Mouse (Mus musculus) activated CD4-positive, CD25-positive, alpha-beta regulatory T cell (primary cell): ENCODE measurements around the gene Cd300ld5. TPM values are rescaled to one million over a fixed set of nuclear protein-coding genes. Genes with fewer than 3 reads are reported as not detected.

Source experiments
- polyA plus RNA-seq, 2 experiments: library from polyadenylated mRNA; unstranded; fragments of 100-300 nt; shearing (Covaris generic); gene quantifications; one replicate each; pipeline ENCODE4 v1.2.1; 2017

Cd300ld5 gene
- not detected for polyA plus RNA-seq

DNA sequence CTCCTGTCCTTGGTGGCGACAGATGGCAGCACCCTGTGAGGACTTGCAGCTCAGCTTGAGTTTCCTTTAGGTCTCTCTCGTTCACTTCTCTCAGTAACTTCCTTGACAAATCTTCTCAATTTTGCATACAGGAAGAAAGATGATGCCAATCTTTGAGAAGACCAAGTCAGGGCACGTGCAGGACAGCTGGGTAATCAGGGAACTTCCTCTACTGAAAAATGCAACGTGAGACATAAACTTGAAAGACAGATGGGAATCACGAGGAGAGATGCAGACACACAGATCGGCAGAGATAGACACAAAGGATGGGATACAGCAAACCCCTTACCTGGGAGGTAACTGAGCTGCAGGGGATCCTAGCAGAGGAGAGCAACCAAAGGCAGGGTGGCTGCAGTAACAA, at the start of gene Cd300ld5:
Cd300ld5 (minus strand) TSS at position 101 of the 400 bp plus-strand sequence.

DNA sequence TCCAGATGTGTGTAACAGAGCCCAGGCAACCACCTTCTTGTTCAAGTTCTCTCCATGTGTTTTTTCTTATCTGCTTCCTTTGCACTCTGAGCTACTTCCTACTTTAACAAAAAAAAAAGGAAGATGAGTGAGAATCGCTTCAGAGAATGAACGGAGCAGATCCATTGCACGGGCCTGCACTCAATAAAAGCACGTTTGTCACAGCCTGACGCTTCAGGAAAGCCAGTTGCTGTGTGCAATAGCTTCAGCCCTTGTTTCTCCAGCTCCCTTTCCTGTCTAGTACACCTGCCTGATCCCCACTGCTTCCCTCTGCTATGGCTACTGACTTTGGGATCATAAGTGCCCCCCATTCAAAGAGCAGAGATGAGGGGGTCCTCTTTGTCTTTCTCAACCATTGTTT, 24.5 kb upstream of the Cd300ld5 start, which contains the start of gene Cd300e:
Cd300e (minus strand) TSS at position 101 of the 400 bp plus-strand sequence.

DNA sequence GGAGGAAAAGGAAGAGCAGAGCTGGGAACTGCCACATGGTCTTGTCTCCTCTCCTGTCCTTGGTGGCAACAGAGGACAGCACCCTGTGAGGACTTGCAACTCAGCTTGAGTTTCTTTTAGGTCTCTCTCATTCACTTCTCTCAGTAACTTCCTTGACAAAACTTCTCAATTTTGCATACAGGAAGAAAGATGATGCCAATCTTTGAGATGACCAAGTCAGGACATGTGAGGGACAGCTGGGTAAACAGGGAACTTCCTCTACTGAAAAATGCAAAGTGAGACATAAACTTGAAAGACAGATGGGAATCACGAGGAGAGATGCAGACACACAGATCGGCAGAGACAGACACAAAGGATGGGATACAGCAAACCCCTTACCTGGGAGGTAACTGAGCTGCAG, 10.7 kb upstream of the Cd300ld5 start, which contains the start of gene Cd300ld3:
Cd300ld3 (minus strand) TSS at position 151 of the 400 bp plus-strand sequence.

DNA sequence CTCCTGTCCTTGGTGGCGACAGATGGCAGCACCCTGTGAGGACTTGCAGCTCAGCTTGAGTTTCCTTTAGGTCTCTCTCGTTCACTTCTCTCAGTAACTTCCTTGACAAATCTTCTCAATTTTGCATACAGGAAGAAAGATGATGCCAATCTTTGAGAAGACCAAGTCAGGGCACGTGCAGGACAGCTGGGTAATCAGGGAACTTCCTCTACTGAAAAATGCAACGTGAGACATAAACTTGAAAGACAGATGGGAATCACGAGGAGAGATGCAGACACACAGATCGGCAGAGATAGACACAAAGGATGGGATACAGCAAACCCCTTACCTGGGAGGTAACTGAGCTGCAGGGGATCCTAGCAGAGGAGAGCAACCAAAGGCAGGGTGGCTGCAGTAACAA, 10.7 kb downstream of the Cd300ld5 start, which contains the start of gene Cd300ld4:
Cd300ld4 (minus strand) TSS at position 101 of the 400 bp plus-strand sequence.

DNA sequence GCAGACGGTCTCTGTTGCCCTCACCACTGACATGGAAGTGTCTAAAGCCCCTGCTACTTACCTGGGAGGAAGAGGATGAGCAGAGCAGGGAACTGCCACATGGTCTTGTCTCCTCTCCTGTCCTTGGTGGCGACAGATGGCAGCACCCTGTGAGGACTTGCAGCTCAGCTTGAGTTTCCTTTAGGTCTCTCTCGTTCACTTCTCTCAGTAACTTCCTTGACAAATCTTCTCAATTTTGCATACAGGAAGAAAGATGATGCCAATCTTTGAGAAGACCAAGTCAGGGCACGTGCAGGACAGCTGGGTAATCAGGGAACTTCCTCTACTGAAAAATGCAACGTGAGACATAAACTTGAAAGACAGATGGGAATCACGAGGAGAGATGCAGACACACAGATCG, 21.5 kb downstream of the Cd300ld5 start, which contains the start of gene Cd300ld2:
Cd300ld2 (minus strand) TSS at position 101 of the 400 bp plus-strand sequence.

DNA sequence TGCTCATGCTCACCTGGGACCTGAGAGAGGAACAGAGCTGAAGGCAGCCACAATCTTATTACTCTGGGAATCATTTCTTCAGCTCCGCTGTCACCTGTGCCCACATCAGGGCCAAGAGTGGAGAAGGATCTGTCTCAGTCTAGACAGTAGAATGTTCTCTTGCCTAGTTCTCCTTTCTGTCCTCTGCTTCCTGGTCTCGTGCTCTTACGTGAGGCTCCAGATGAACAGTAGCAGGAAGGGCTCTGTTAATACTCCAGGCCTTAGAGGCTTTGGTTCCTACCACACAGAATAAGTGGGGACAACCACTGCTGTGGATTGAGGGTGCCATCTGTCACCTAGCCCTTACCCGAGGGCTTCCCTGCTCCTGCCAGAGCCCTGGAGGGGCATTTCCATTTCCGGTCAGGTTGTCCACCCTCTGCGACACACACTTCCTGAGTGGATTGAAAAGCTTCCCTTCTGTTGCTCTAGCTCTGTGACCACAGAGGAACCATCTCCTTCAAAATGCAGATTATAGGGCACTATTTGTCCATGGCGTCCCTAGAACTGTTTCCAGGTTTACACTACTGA, 36.0 kb downstream of the Cd300ld5 start, which contains the start of gene Cd300c2:
Cd300c2 (minus strand) TSS at position 407 of the 567 bp plus-strand sequence.

DNA sequence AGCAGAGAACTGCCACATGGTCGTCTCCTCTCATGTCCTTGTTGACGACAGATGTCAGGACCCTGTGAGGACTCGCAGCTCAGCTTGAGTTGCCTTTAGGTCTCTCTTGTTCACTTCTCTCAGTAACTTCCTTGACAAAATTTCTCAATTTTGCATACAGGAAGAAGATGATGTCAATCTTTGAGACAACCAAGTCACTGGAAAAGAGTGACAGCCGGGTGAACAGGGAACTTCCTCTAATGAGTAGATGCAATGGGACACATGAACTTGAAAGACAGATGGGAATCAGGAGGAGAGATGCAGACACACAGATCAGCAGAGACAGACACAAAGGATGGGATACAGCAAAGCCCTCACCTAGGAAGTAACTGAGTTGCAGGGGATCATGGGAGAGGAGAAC, 47.8 kb downstream of the Cd300ld5 start, which contains the start of gene Cd300ld:
Cd300ld (minus strand) TSS at position 130 of the 400 bp plus-strand sequence.

Other genes with a start within 250 kb of the Cd300ld5 start
- gene Btbd17, start 241.8 kb downstream of the Cd300ld5 start, polyA plus RNA-seq: under 1 TPM in 1 of 2 experiments, not detected in 1; 0.85 TPM
- gene Gpr142, start 238.8 kb downstream of the Cd300ld5 start, polyA plus RNA-seq: not detected
- under 1 TPM in 1 of 2 experiments, not detected in 1; 0.23 TPM for gene Gprc5c, start 186.6 kb downstream of the Cd300ld5 start, polyA plus RNA-seq
- 1 to 10 TPM in 1 of 2 experiments, under 1 TPM in 1; 0.32 to 2.8 TPM for gene Cd300a, start 147.7 kb downstream of the Cd300ld5 start, polyA plus RNA-seq
- under 1 TPM; 0.56 to 0.66 TPM for gene Cd300lb, start 103.4 kb downstream of the Cd300ld5 start, polyA plus RNA-seq
- gene Cd300c, start 68.6 kb downstream of the Cd300ld5 start, polyA plus RNA-seq: under 1 TPM in 1 of 2 experiments, not detected in 1; 0.26 TPM
- gene Cd300ld, start 47.8 kb downstream of the Cd300ld5 start, polyA plus RNA-seq: 1 to 10 TPM in 1 of 2 experiments, not detected in 1; 1.1 TPM
- 1 to 10 TPM in 1 of 2 experiments, under 1 TPM in 1; 0.61 to 3.9 TPM for gene Cd300c2, start 35.9 kb downstream of the Cd300ld5 start, polyA plus RNA-seq
- gene Cd300ld2, start 21.6 kb downstream of the Cd300ld5 start, polyA plus RNA-seq: under 1 TPM in 1 of 2 experiments, not detected in 1; 0.75 TPM
- not detected for gene Cd300ld4, start 10.8 kb downstream of the Cd300ld5 start, polyA plus RNA-seq
- not detected for gene Cd300ld3, start 10.6 kb upstream of the Cd300ld5 start, polyA plus RNA-seq
- gene Cd300e, start 24.4 kb upstream of the Cd300ld5 start, polyA plus RNA-seq: under 1 TPM in 1 of 2 experiments, not detected in 1; 0.73 TPM
- gene Rab37, start 53.7 kb upstream of the Cd300ld5 start, polyA plus RNA-seq: 100 to 1,000 TPM; 161 to 191 TPM
- 1 to 10 TPM in 1 of 2 experiments, under 1 TPM in 1; 0.60 to 4.1 TPM for gene Cd300lf, start 96.2 kb upstream of the Cd300ld5 start, polyA plus RNA-seq
- 100 to 1,000 TPM; 316 to 490 TPM for gene Slc9a3r1, start 125.6 kb upstream of the Cd300ld5 start, polyA plus RNA-seq
- 10 to 100 TPM in 1 of 2 experiments, 1 to 10 TPM in 1; 9.5 to 14.9 TPM for gene Tmem104, start 149.7 kb upstream of the Cd300ld5 start, polyA plus RNA-seq
- gene Nat9, start 150.1 kb upstream of the Cd300ld5 start, polyA plus RNA-seq: 10 to 100 TPM in 1 of 2 experiments, 1 to 10 TPM in 1; 7.7 to 13.8 TPM
- gene Grin2c, start 229.5 kb upstream of the Cd300ld5 start, polyA plus RNA-seq: under 1 TPM in 1 of 2 experiments, not detected in 1; 0.05 TPM
- gene Fdxr, start 239.3 kb upstream of the Cd300ld5 start, polyA plus RNA-seq: 10 to 100 TPM; 26.7 to 35.3 TPM